Mouse (Mus musculus): ENCODE measurements around the gene Ptprn2.

GRCm38 (mm10) chr12:117214919-117215318 lies 729.4 kb downstream of the Ptprn2 start:
- TF ChIP-seq MXI1 (IDR thresholded peaks at IDR 0.05; ENCODE audit: low read depth, low read length): no peak
- no peak for TF ChIP-seq CTCF (conservative IDR thresholded peaks at IDR 0.05 in 1 of 2, IDR thresholded peaks at IDR 0.05 in 1 of 2; ENCODE audit: low read depth in 2 of 2, low read length in 2 of 2)
- no peak for TF ChIP-seq POLR2A (IDR thresholded peaks at IDR 0.05; ENCODE audit: low read depth, low read length)
- TF ChIP-seq EP300 (IDR thresholded peaks at IDR 0.05; ENCODE audit: low read length): no peak
